Mouse (Mus musculus): ENCODE data around the gene Rpl28. TPM values are rescaled to one million over a fixed set of nuclear protein-coding genes. Genes with fewer than 3 reads are reported as not detected.
A peak's percentile ranks its signal among the peaks of the same experiment; 100 is the strongest.

The Rpl28 gene
- 149 and 188 TPM in 2 replicates for polyA plus RNA-seq (2014; fragmentation: Nextera tagmentation; extraction: Ambion mirVana)

DNA sequence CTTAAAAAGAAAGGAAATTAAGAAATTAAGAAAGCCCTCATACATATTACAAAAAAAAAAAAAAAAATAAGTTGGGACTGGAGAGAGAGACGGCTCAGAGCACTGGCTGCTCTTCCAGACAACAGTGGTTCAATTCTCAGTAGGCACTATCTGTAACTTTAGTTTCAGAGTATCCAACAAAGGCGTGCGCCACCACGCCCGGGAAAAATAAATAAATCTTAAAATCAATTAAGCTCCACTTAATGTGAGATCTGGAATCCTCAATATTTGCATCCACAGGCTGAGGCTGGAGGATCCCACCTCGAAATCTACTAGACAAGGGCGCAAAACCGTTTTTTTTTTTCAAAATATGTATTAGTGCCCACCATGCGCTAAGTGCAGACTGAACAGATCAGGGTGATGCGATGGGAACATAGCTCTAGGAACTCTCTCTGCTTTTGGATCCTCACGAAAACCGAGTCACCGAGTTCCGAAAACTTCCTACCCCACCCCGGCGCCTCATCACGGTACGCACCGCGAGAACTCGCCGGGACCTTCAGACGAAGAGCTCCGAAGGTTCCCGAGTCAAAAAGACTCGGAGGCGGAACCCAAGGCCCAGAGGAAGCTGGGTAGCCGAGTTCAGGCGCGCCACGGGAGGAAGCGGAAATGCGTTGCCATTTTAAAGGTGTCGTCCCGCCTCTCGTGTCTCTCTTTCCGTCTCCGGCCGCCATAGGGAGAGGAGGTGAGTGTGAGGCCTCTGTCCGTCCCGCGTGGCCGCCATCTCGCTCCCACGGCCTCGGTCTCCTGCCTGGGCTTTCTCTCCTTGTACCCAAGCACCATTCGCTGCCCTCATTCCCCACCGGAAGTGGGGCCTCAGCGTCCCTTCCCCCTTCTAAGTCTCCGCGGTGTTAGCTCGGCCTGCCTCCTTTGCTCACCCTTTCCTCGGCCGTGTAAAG is at the start of gene Rpl28:
TSS of gene Rpl28 (plus strand) at position 597 of the 935 bp plus-strand sequence.
- peak; percentile 86 for ATAC-seq (ENCODE audit: low FRiP score, low TSS enrichment)
- Histone ChIP-seq H3K9me3 (ENCODE audit: control insufficient read depth, low read length) (no peaks in the 10 kb centered on the region), H3K4me1 (ENCODE audit: control insufficient read depth, insufficient read depth, low read length) (peaks cover 6% of the 10 kb centered on the region; the same call in 1 of the 2 replicates), H3K4me3 (replicated peaks; ENCODE audit: low read depth, low read length) (peak within 1 kb of the TSS; percentile 71), H3K27me3 (ENCODE audit: control insufficient read depth, insufficient read depth, low read length) (peaks cover 9% of the 10 kb centered on the region; the same call in 1 of the 2 replicates), H3K9ac (replicated peaks; ENCODE audit: low read length) (peak within 1 kb of the TSS; percentile 80), H3K4me2 (ENCODE audit: low read length) (peak within 1 kb of the TSS; percentile 83), H3K36me3 (ENCODE audit: control insufficient read depth, insufficient read depth, low read length) (peaks cover 34% of the 10 kb centered on the region), H3K27ac (replicated peaks; ENCODE audit: low read depth, low read length) (peak within 1 kb of the TSS; percentile 89)
- DNase-seq = peak; percentile 99
- 2% methylated on average over 54 of the region's 54 CpGs for WGBS

- H3K4me1 ChIP-seq (ENCODE audit: control insufficient read depth, insufficient read depth, low read length) = peaks cover 28% of the 10 kb centered on the region
- H3K9ac ChIP-seq (replicated peaks; ENCODE audit: low read length) = 0 out of 2 replicates have a peak overlapping the region, but pooled peaks have one; percentile 20
- no peaks in the 10 kb centered on the region for H3K27me3 ChIP-seq (ENCODE audit: control insufficient read depth, insufficient read depth, low read length)
- H3K9me3 ChIP-seq (ENCODE audit: control insufficient read depth, low read length) = no peaks in the 10 kb centered on the region
- ATAC-seq (ENCODE audit: low FRiP score, low TSS enrichment) (no peak), DNase-seq (no peak)
- no peak overlapping the region for H3K4me3 ChIP-seq (replicated peaks; ENCODE audit: low read depth, low read length)
- H3K27ac ChIP-seq (replicated peaks; ENCODE audit: low read depth, low read length) = no peak overlapping the region
- peaks cover 34% of the 10 kb centered on the region for H3K36me3 ChIP-seq (ENCODE audit: control insufficient read depth, insufficient read depth, low read length)
- no peak overlapping the region for H3K4me2 ChIP-seq (ENCODE audit: low read length)
- WGBS = 62% methylated on average over 2 of the region's 2 CpGs
Measured at GRCm38 (mm10) chr7:4743354-4743753, 49.3 kb upstream of the Rpl28 start.

DNA sequence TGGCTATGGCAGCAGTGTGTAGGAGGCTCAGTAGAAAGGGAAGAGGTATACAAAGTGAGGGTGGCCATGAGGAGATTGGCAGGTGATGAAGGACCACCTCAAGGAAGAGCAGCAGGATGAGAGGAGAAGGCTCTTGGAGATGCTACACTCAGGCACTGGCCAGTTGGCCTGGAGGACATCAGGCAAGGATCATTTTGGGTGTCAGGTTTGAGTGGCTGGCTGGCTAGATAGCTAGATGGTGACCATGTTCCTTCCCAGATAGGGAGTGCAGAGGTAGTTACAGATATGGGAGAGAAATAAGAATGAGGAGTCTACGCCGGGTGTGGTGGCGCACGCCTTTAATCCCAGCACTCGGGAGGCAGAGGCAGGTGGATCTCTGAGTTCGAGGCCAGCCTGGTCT is 47.8 kb upstream of the Rpl28 start:
- no peak overlapping the region for H3K4me3 ChIP-seq (replicated peaks; ENCODE audit: low read depth, low read length)
- no peak overlapping the region for H3K27ac ChIP-seq (replicated peaks; ENCODE audit: low read depth, low read length)
- over 99% methylated on average over 5 of the region's 6 CpGs for WGBS
- no peak overlapping the region for H3K9ac ChIP-seq (replicated peaks; ENCODE audit: low read length)
- H3K27me3 ChIP-seq (ENCODE audit: control insufficient read depth, insufficient read depth, low read length) = no peaks in the 10 kb centered on the region
- peaks cover 19% of the 10 kb centered on the region for H3K4me1 ChIP-seq (ENCODE audit: control insufficient read depth, insufficient read depth, low read length)
- no peaks in the 10 kb centered on the region for H3K9me3 ChIP-seq (ENCODE audit: control insufficient read depth, low read length)
- no peak for DNase-seq
- peaks cover 38% of the 10 kb centered on the region for H3K36me3 ChIP-seq (ENCODE audit: control insufficient read depth, insufficient read depth, low read length)
- ATAC-seq (ENCODE audit: low FRiP score, low TSS enrichment) = no peak
- no peak overlapping the region for H3K4me2 ChIP-seq (ENCODE audit: low read length)

DNA sequence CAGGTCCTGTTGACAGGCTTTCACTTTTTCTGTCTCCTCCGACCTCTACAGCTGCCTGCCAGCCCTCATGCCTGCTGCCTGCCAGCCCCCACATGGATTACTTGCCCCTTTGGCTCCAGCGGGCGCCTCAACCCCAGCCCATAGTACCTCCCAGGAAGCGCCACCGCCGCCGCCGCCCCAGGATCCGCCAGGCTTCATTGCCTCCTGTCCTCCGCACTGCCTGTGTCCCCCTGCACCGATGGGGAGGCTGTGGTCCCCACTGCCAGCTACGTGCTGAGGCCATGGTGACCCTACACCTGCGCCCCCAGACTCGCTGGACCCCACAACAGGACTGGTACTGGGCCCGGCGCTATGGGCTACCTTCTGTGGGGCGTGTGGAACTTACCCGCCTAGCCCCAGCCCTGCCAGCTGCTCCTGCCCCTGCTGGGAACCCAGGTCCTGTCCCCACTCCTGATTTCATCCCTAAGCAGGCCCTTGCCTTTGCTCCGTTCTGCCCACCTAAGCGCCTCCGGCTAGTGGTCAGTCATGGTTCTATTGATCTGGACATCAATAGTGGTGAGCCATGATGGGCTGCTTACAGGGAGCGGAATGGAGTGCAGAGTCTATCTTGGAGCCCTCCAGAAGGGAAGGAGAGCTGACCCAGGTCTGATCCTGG is 46.2 kb upstream of the Rpl28 start:
- DNase-seq = no peak
- Histone ChIP-seq H3K9ac (replicated peaks; ENCODE audit: low read length) (no peak overlapping the region), H3K36me3 (ENCODE audit: control insufficient read depth, insufficient read depth, low read length) (peaks cover 38% of the 10 kb centered on the region), H3K4me3 (replicated peaks; ENCODE audit: low read depth, low read length) (no peak overlapping the region), H3K27ac (replicated peaks; ENCODE audit: low read depth, low read length) (no peak overlapping the region), H3K27me3 (ENCODE audit: control insufficient read depth, insufficient read depth, low read length) (no peaks in the 10 kb centered on the region), H3K4me2 (ENCODE audit: low read length) (no peak overlapping the region), H3K9me3 (ENCODE audit: control insufficient read depth, low read length) (no peaks in the 10 kb centered on the region), H3K4me1 (ENCODE audit: control insufficient read depth, insufficient read depth, low read length) (peaks cover 13% of the 10 kb centered on the region)
- 82% methylated on average over 22 of the region's 22 CpGs for WGBS
- ATAC-seq (ENCODE audit: low FRiP score, low TSS enrichment) = no peak

DNA sequence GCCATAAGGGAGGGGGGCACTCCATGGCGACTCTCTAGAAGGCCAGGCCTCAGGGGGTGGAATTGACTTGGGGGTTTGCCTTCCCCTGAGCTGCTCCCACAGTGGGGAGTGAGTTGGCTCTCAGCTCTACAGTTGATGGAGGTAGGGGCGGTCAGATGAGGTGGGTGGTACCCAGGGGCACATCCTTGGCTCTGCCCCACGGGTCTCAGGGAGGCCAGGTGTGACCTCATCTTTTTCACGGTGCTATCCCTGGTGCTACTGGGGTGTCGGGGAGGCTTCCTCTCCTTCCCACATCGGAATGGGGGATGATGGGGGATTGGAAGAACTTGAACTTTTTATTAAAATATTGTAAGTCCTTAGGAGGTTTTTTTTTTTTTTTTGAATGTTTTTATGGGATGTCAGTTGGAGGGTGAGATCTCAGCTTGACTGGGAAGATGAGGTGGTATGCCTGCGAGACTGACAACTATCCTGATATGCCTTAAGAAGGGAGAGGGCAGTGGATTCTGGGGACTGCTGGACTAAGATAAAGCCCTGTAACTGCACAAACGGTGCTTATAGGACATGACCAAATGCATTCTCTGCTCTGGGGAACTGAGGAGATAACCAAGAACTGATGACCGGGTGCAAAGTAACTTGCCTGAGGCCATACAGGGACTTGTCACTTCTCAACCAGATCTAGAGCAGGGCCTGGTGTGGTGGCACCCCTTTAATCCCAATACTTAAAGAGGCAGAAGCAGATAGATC is 45.3 kb upstream of the Rpl28 start:
- Histone ChIP-seq H3K4me1 (ENCODE audit: control insufficient read depth, insufficient read depth, low read length) (peaks cover 13% of the 10 kb centered on the region), H3K9me3 (ENCODE audit: control insufficient read depth, low read length) (no peaks in the 10 kb centered on the region), H3K27ac (replicated peaks; ENCODE audit: low read depth, low read length) (no peak overlapping the region), H3K9ac (replicated peaks; ENCODE audit: low read length) (no peak overlapping the region), H3K27me3 (ENCODE audit: control insufficient read depth, insufficient read depth, low read length) (no peaks in the 10 kb centered on the region), H3K36me3 (ENCODE audit: control insufficient read depth, insufficient read depth, low read length) (peaks cover 38% of the 10 kb centered on the region), H3K4me3 (replicated peaks; ENCODE audit: low read depth, low read length) (no peak overlapping the region), H3K4me2 (ENCODE audit: low read length) (no peak overlapping the region)
- no peak for ATAC-seq (ENCODE audit: low FRiP score, low TSS enrichment)
- DNase-seq = no peak
- 78% methylated on average over 9 of the region's 9 CpGs for WGBS

DNA sequence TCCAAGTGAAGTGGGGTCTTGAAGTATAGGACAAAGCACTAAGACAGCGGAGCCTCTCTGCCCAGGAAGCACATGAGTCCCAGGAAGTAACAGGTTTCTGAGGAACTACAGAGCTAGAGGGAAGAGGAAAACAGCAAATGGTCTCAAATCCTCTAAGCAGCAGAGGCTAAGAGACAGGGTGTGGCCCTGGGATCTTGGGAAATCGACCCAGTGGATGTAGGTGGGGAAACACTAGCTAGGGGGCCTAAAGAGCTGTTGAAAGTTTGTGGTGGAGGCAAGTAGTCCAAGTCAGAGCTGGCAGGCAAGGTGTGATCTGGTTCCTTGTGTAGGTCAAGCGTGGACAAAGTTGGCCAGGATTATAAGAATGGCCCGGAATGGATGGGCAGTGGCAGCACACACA is 44.4 kb upstream of the Rpl28 start:
- H3K4me1 ChIP-seq (ENCODE audit: control insufficient read depth, insufficient read depth, low read length) = peaks cover 14% of the 10 kb centered on the region
- peaks cover 32% of the 10 kb centered on the region for H3K36me3 ChIP-seq (ENCODE audit: control insufficient read depth, insufficient read depth, low read length)
- no peak overlapping the region for H3K4me3 ChIP-seq (replicated peaks; ENCODE audit: low read depth, low read length)
- 82% methylated on average over 4 of the region's 4 CpGs for WGBS
- H3K27ac ChIP-seq (replicated peaks; ENCODE audit: low read depth, low read length) = no peak overlapping the region
- H3K9ac ChIP-seq (replicated peaks; ENCODE audit: low read length) = no peak overlapping the region
- DNase-seq (no peak), ATAC-seq (ENCODE audit: low FRiP score, low TSS enrichment) (no peak)
- H3K9me3 ChIP-seq (ENCODE audit: control insufficient read depth, low read length) = no peaks in the 10 kb centered on the region
- H3K4me2 ChIP-seq (ENCODE audit: low read length) = no peak overlapping the region
- no peaks in the 10 kb centered on the region for H3K27me3 ChIP-seq (ENCODE audit: control insufficient read depth, insufficient read depth, low read length)

- no peak overlapping the region for H3K27ac ChIP-seq (replicated peaks; ENCODE audit: low read depth, low read length)
- no peak overlapping the region for H3K4me2 ChIP-seq (ENCODE audit: low read length)
- H3K9ac ChIP-seq (replicated peaks; ENCODE audit: low read length) = no peak overlapping the region
- WGBS = 89% methylated on average over 2 of the region's 2 CpGs
- H3K27me3 ChIP-seq (ENCODE audit: control insufficient read depth, insufficient read depth, low read length) = no peaks in the 10 kb centered on the region
- H3K36me3 ChIP-seq (ENCODE audit: control insufficient read depth, insufficient read depth, low read length) = peaks cover 27% of the 10 kb centered on the region
- H3K4me3 ChIP-seq (replicated peaks; ENCODE audit: low read depth, low read length) = no peak overlapping the region
- DNase-seq = no peak
- no peaks in the 10 kb centered on the region for H3K9me3 ChIP-seq (ENCODE audit: control insufficient read depth, low read length)
- H3K4me1 ChIP-seq (ENCODE audit: control insufficient read depth, insufficient read depth, low read length) = peaks cover 14% of the 10 kb centered on the region
- ATAC-seq (ENCODE audit: low FRiP score, low TSS enrichment) = no peak
Measured at GRCm38 (mm10) chr7:4749169-4749568, 43.5 kb upstream of the Rpl28 start.

- Histone ChIP-seq H3K4me2 (ENCODE audit: low read length) (peak overlapping the region; percentile 50), H3K9ac (replicated peaks; ENCODE audit: low read length) (no peak overlapping the region), H3K36me3 (ENCODE audit: control insufficient read depth, insufficient read depth, low read length) (peaks cover 6% of the 10 kb centered on the region; the same call in 1 of the 2 replicates), H3K27me3 (ENCODE audit: control insufficient read depth, insufficient read depth, low read length) (no peaks in the 10 kb centered on the region), H3K9me3 (ENCODE audit: control insufficient read depth, low read length) (no peaks in the 10 kb centered on the region), H3K4me1 (ENCODE audit: control insufficient read depth, insufficient read depth, low read length) (peaks cover 14% of the 10 kb centered on the region), H3K4me3 (replicated peaks; ENCODE audit: low read depth, low read length) (peak overlapping the region; percentile 28), H3K27ac (replicated peaks; ENCODE audit: low read depth, low read length) (no peak overlapping the region)
- ATAC-seq (ENCODE audit: low FRiP score, low TSS enrichment) = peak; percentile 77
- peak; percentile 48 for DNase-seq
- 3% methylated on average over 30 of the region's 30 CpGs for WGBS
Measured at GRCm38 (mm10) chr7:4751971-4752820, 40.5 kb upstream of the Rpl28 start.
